Mouse (Mus musculus): ENCODE data around the gene Klhl32. TPM values are rescaled to one million over a fixed set of nuclear protein-coding genes. Genes with fewer than 3 reads are reported as not detected.

Gene Klhl32
- total RNA-seq, 2 experiments from 2014 or later, result not detected

- no peak for ATAC-seq (replicated peaks; ENCODE audit: poor library complexity)
Observed at GRCm38 (mm10) chr4:24797280-24797679, 53.6 kb downstream of the Klhl32 start.

GRCm38 (mm10) chr4:24796229-24796628, 54.7 kb downstream of the Klhl32 start:
- no peak for ATAC-seq (replicated peaks; ENCODE audit: poor library complexity)

- no peak for ATAC-seq (replicated peaks; ENCODE audit: poor library complexity)
Observed at GRCm38 (mm10) chr4:24795180-24795579, 55.7 kb downstream of the Klhl32 start.

GRCm38 (mm10) chr4:24793726-24794345, 57.1 kb downstream of the Klhl32 start:
- no peak for ATAC-seq (replicated peaks; ENCODE audit: poor library complexity)

- ATAC-seq (replicated peaks; ENCODE audit: poor library complexity), result no peak
Observed at GRCm38 (mm10) chr4:24792416-24792981, 58.4 kb downstream of the Klhl32 start.

GRCm38 (mm10) chr4:24789331-24789730, 61.6 kb downstream of the Klhl32 start:
- ATAC-seq (replicated peaks; ENCODE audit: poor library complexity), result no peak

GRCm38 (mm10) chr4:24785757-24786532, 65.0 kb downstream of the Klhl32 start:
- ATAC-seq (replicated peaks; ENCODE audit: poor library complexity), result no peak

GRCm38 (mm10) chr4:24765919-24766318, 85.0 kb downstream of the Klhl32 start:
- no peak for ATAC-seq (replicated peaks; ENCODE audit: poor library complexity)

GRCm38 (mm10) chr4:24765469-24765868, 85.5 kb downstream of the Klhl32 start:
- no peak for ATAC-seq (replicated peaks; ENCODE audit: poor library complexity)

- ATAC-seq (replicated peaks; ENCODE audit: poor library complexity), result no peak
Observed at GRCm38 (mm10) chr4:24764558-24764957, 86.4 kb downstream of the Klhl32 start.

- no peak for ATAC-seq (replicated peaks; ENCODE audit: poor library complexity)
Observed at GRCm38 (mm10) chr4:24763451-24763850, 87.5 kb downstream of the Klhl32 start.

GRCm38 (mm10) chr4:24758954-24759353, 92.0 kb downstream of the Klhl32 start:
- ATAC-seq (replicated peaks; ENCODE audit: poor library complexity), result no peak

- ATAC-seq (replicated peaks; ENCODE audit: poor library complexity), result no peak
Observed at GRCm38 (mm10) chr4:24752517-24753208, 98.3 kb downstream of the Klhl32 start.

- ATAC-seq (replicated peaks; ENCODE audit: poor library complexity), result no peak
Observed at GRCm38 (mm10) chr4:24737080-24737479, 113.8 kb downstream of the Klhl32 start.

- ATAC-seq (replicated peaks; ENCODE audit: poor library complexity), result peak; percentile 60
Observed at GRCm38 (mm10) chr4:24720834-24721233, 130.1 kb downstream of the Klhl32 start.

GRCm38 (mm10) chr4:24715559-24715958, 135.4 kb downstream of the Klhl32 start:
- no peak for ATAC-seq (replicated peaks; ENCODE audit: poor library complexity)

GRCm38 (mm10) chr4:24714367-24714766, 136.6 kb downstream of the Klhl32 start:
- ATAC-seq (replicated peaks; ENCODE audit: poor library complexity), result no peak

- peak; percentile 78 for ATAC-seq (replicated peaks; ENCODE audit: poor library complexity)
Observed at GRCm38 (mm10) chr4:24698528-24699117, 152.3 kb downstream of the Klhl32 start.

GRCm38 (mm10) chr4:24680080-24680479, 170.8 kb downstream of the Klhl32 start:
- ATAC-seq (replicated peaks; ENCODE audit: poor library complexity), result no peak

- ATAC-seq (replicated peaks; ENCODE audit: poor library complexity), result no peak
Observed at GRCm38 (mm10) chr4:24670007-24670406, 180.9 kb downstream of the Klhl32 start.

- ATAC-seq (replicated peaks; ENCODE audit: poor library complexity), result no peak
Observed at GRCm38 (mm10) chr4:24659218-24659617, 191.7 kb downstream of the Klhl32 start.

Data from megakaryocyte progenitor cell, adult 5-6 weeks (primary cell).